Comparison of ENCODE assay signal across 25 mouse cellular contexts in the genomic region with DNA sequence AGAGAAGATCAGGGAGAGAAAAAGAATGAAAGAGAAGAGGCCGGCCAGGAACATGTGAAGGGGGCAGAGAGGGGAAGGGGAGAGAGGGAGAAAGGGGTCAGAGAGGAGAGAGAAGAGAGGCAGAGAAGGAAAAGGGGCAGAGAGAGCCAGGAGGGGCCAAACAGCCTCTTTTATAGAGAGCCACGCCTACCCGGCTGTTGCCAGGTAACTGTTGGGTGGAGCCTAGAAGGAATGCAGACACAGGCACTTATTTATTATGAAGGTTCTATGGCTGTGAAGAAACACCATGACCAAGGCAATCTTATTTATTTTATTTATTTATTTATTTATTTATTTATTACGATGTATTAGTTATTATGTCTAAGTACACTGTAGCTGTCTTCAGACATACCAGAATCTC. TPM values are rescaled to one million over a fixed set of nuclear protein-coding genes. Genes with fewer than 3 reads are reported as not detected.
"Had no signal": no experiment of that assay in that cellular context is flagged by ENCODE, and none has a peak within 500 bp of the region (broad histone marks: within the 10 kb centered on the region; RNA-seq: fewer than 3 reads in every experiment).

No protein-coding gene starts in this region.

- DNase-seq: gastrocnemius, adult 2 months; gastrocnemius, postnatal 10 days; gastrocnemius, postnatal 25 days; heart, adult 11 months; heart, adult 2 months; heart, postnatal 14 days; heart, postnatal 36 days; kidney, adult 18-20 months; kidney, adult 8-10 months; kidney, postnatal 10 days; kidney, postnatal 25 days; kidney, postnatal 4 days; liver had no signal

- H3K27ac ChIP-seq: gastrocnemius, adult 2 months; heart, adult 2 months; heart, embryonic 13.5 days; heart, embryonic 15.5 days; hindbrain, embryonic 13.5 days; hindbrain, embryonic 15.5 days; hindbrain, postnatal 0 days; layer of hippocampus, adult 2 months; left cerebral cortex, adult 2 months; limb, embryonic 10.5 days; limb, embryonic 12.5 days had no signal

- H3K9ac ChIP-seq: heart, embryonic 13.5 days; heart, embryonic 15.5 days; hindbrain, embryonic 13.5 days; hindbrain, embryonic 15.5 days; limb, embryonic 12.5 days had no signal

- H3K9me3 ChIP-seq: heart, embryonic 13.5 days; heart, embryonic 15.5 days; hindbrain, embryonic 13.5 days; hindbrain, embryonic 15.5 days; limb, embryonic 10.5 days; limb, embryonic 12.5 days had no signal

- H3K27me3 ChIP-seq: heart, embryonic 13.5 days; heart, embryonic 15.5 days; hindbrain, embryonic 13.5 days; hindbrain, embryonic 15.5 days; limb, embryonic 12.5 days had no signal

- H3K36me3 ChIP-seq: heart, embryonic 13.5 days; heart, embryonic 15.5 days; hindbrain, embryonic 13.5 days; hindbrain, embryonic 15.5 days; limb, embryonic 10.5 days; limb, embryonic 12.5 days had no signal

- H3K4me1 ChIP-seq: heart, embryonic 15.5 days; hindbrain, embryonic 13.5 days; hindbrain, embryonic 15.5 days; limb, embryonic 12.5 days had no signal

- ATAC-seq: hindbrain, postnatal 0 days had no signal

- H3K4me2 ChIP-seq: heart, embryonic 11.5 days; heart, embryonic 13.5 days; heart, embryonic 15.5 days; hindbrain, embryonic 13.5 days; hindbrain, embryonic 15.5 days; limb, embryonic 12.5 days; liver, embryonic 11.5 days had no signal

- H3K4me3 ChIP-seq: gastrocnemius, adult 2 months; heart, adult 2 months; heart, embryonic 13.5 days; heart, embryonic 15.5 days; hindbrain, embryonic 13.5 days; hindbrain, embryonic 15.5 days; layer of hippocampus, adult 2 months; left cerebral cortex, adult 2 months; limb, embryonic 10.5 days; limb, embryonic 12.5 days had no signal

RNA-seq across cellular contexts. Expression of a gene that starts 49.7 kb away (rescaled TPM):
- total RNA-seq: hematopoietic stem cell, adult 5-6 weeks had no signal
